Mouse (Mus musculus) intestine, embryonic 15.5 days (tissue): ENCODE measurements around the gene Snx18. TPM values are rescaled to one million over a fixed set of nuclear protein-coding genes. Genes with fewer than 3 reads are reported as not detected.

ENCODE experiments used
- ATAC-seq: fragments of 200-750 bp; cut with Nextera tagmentation; 2 replicates; pipeline ENCODE4 v1.8.0; 2017; ENCODE audit warnings: moderate TSS enrichment, moderate library complexity
- H3K27ac ChIP-seq: fragments of 300-500 bp; sonication (generic); 2 replicates; pipeline ENCODE4 v1.5.1; 2015; ENCODE audit warnings: mild to moderate bottlenecking, inconsistent platforms
- H3K27me3 ChIP-seq: fragments of 300-500 bp; sonication (generic); replicated peaks from 2 replicates; pipeline ENCODE4 v1.6.1; 2015; ENCODE audit warnings: inconsistent platforms
- H3K36me3 ChIP-seq: fragments of 300-500 bp; sonication (generic); 2 replicates; pipeline ENCODE4 v1.6.1; 2015; ENCODE audit warnings: inconsistent platforms
- H3K4me1 ChIP-seq: fragments of 300-500 bp; sonication (generic); replicated peaks from 2 replicates; pipeline ENCODE4 v1.6.1; 2015; ENCODE audit warnings: inconsistent platforms
- H3K4me2 ChIP-seq: fragments of 300-500 bp; sonication (generic); replicated peaks from 2 replicates; pipeline ENCODE4 v1.6.1; 2015; ENCODE audit warnings: mild to moderate bottlenecking, inconsistent platforms
- H3K4me3 ChIP-seq: fragments of 300-500 bp; sonication (generic); replicated peaks from 2 replicates; pipeline ENCODE4 v1.5.1; 2015; ENCODE audit warnings: inconsistent platforms
- H3K9ac ChIP-seq: fragments of 300-500 bp; sonication (generic); 2 replicates; pipeline ENCODE4 v1.6.1; 2015; ENCODE audit warnings: inconsistent platforms
- H3K9me3 ChIP-seq: fragments of 300-500 bp; sonication (generic); 2 replicates; pipeline ENCODE4 v1.6.1; 2016; ENCODE audit warnings: inconsistent platforms
- WGBS: fragments of 180-500 bp; shearing (Covaris S2); methylation state at CpG from one replicate; pipeline ENCODE4 v1.1.7; 2015; 5-methylcytosine and 5-hydroxymethylcytosine counted together
- polyA plus RNA-seq: library from polyadenylated mRNA; unstranded; fragments of >200 nt; fragmentation: Nextera tagmentation; extraction: Ambion mirVana; gene quantifications from 2 replicates; pipeline ENCODE4 v1.2.1, GENCODE M21; 2015

Gene Snx18
- polyA plus RNA-seq, 1 experiment from 2014 or later: 20.3 TPM

DNA sequence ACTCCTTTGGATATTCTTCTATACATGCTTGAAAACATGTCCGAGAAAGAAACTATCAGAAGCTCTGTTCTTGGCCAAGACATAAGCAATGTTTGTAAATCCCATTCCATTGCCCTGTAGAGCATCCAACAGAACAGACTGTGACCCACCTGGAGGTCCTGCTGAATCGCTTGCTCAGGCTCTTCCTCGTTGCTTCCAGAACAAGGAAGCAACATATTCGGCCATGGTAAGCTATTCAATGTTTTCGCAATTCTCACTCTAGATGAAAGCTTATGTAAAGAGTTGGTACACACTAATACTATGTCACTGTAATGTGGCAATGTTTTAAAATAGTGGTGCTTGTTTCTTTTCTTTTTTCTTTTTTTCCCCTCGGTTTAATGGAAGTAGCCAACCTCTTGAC lies 76.0 kb downstream of the Snx18 start:
- no peak for ATAC-seq
- no peak overlapping the region for H3K27ac ChIP-seq
- no peaks in the 10 kb centered on the region for H3K4me1 ChIP-seq

More for the DNA sequence above, 76.0 kb downstream of the Snx18 start:
- H3K4me2 ChIP-seq: no peak overlapping the region
- 86% methylated on average over 6 of the region's 6 CpGs for WGBS
- H3K27me3 ChIP-seq: no peaks in the 10 kb centered on the region
- H3K9ac ChIP-seq: no peak overlapping the region
- no peak overlapping the region for H3K4me3 ChIP-seq
- H3K9me3 ChIP-seq: no peaks in the 10 kb centered on the region
- no peaks in the 10 kb centered on the region for H3K36me3 ChIP-seq

Other genes with a start within 250 kb of the Snx18 start
- not detected in 2 replicates for gene Hspb3, start 45.1 kb upstream of the Snx18 start, polyA plus RNA-seq
- 5.5 and 6.7 TPM in 2 replicates for gene Arl15, start 175.9 kb upstream of the Snx18 start, polyA plus RNA-seq